ENCODE assay signal across 21 mouse cellular contexts in genomic region chr4:134668355-134669028, GRCm38 (mm10). TPM values are rescaled to one million over a fixed set of nuclear protein-coding genes. Genes with fewer than 3 reads are reported as not detected.
DNase-seq lines count a peak whose midpoint lies in the region; ATAC-seq and TF ChIP-seq lines count a peak whose summit lies in the region.
"Had no signal": no experiment of that assay in that cellular context is flagged by ENCODE, and none has a peak within 500 bp of the region (broad histone marks: within the 10 kb centered on the region; RNA-seq: fewer than 3 reads in every experiment).

No protein-coding gene starts in this region.

- H3K4me3 ChIP-seq in heart, postnatal 0 days (ENCODE audit: low read depth, low read length): no peak overlapping the region
- no peak overlapping the region for H3K4me3 ChIP-seq in thymus, adult 2 months (ENCODE audit: control insufficient read depth, insufficient read depth, low read length)
- no peak overlapping the region for H3K4me3 ChIP-seq in layer of hippocampus, adult 2 months
- H3K4me3 ChIP-seq: heart, embryonic 12.5 days; left cerebral cortex, adult 2 months; liver, embryonic 13.5 days; lung, embryonic 15.5 days; midbrain, embryonic 12.5 days; neural tube, embryonic 12.5 days had no signal

- H3K36me3 ChIP-seq in heart, postnatal 0 days (replicated peaks; ENCODE audit: control insufficient read depth, insufficient read depth, low read length): no peaks in the 10 kb centered on the region
- no peaks in the 10 kb centered on the region for H3K36me3 ChIP-seq in thymus, adult 2 months (ENCODE audit: control insufficient read depth, insufficient read depth, low read length)
- H3K36me3 ChIP-seq: heart, embryonic 12.5 days; liver, embryonic 13.5 days; lung, embryonic 15.5 days; midbrain, embryonic 12.5 days; neural tube, embryonic 12.5 days had no signal

- H3K9ac ChIP-seq in heart, postnatal 0 days (replicated peaks; ENCODE audit: low read depth, low read length): no peak overlapping the region
- H3K9ac ChIP-seq: heart, embryonic 12.5 days; liver, embryonic 13.5 days; lung, embryonic 15.5 days; midbrain, embryonic 12.5 days; neural tube, embryonic 12.5 days had no signal

- WGBS in heart, postnatal 0 days: 48% methylated on average over 12 of the region's 12 CpGs
- WGBS in thymus, adult 2 months: 90% methylated on average over 12 of the region's 12 CpGs

- TF ChIP-seq CTCF in heart, postnatal 0 days (IDR thresholded peaks at IDR 0.05; ENCODE audit: low read depth): no peak
- no peak for TF ChIP-seq CTCF in thymus, adult 2 months (IDR thresholded peaks at IDR 0.05; ENCODE audit: borderline replicate concordance, control insufficient read depth, extremely low read depth, insufficient read depth, low read length, poor library complexity)
- TF ChIP-seq CTCF in layer of hippocampus, adult 2 months (conservative IDR thresholded peaks at IDR 0.05): no peak

- H3K27me3 ChIP-seq in heart, postnatal 0 days (ENCODE audit: control insufficient read depth, insufficient read depth, low read length): no peaks in the 10 kb centered on the region
- no peaks in the 10 kb centered on the region; the same call in 1 of the 2 replicates for H3K27me3 ChIP-seq in thymus, adult 2 months (ENCODE audit: control insufficient read depth, insufficient read depth, low read length)
- H3K27me3 ChIP-seq: heart, embryonic 12.5 days; liver, embryonic 13.5 days; lung, embryonic 15.5 days; neural tube, embryonic 12.5 days had no signal

- no peak overlapping the region for H3K27ac ChIP-seq in heart, postnatal 0 days (ENCODE audit: low read depth)
- no peak overlapping the region for H3K27ac ChIP-seq in thymus, adult 2 months (ENCODE audit: control insufficient read depth, insufficient read depth, low read length)
- no peak overlapping the region for H3K27ac ChIP-seq in layer of hippocampus, adult 2 months
- H3K27ac ChIP-seq: left cerebral cortex, adult 2 months; liver, embryonic 13.5 days; lung, embryonic 15.5 days; midbrain, embryonic 12.5 days; neural tube, embryonic 12.5 days had no signal

- no peak for TF ChIP-seq POLR2A in thymus, adult 2 months (IDR thresholded peaks at IDR 0.05; ENCODE audit: control insufficient read depth, extremely low read depth, insufficient read depth, low read length, poor library complexity)

- H3K4me1 ChIP-seq in heart, postnatal 0 days (ENCODE audit: control insufficient read depth, insufficient read depth): 0 out of 2 replicates have a peak, but pooled peaks cover 13% of the 10 kb centered on the region
- H3K4me1 ChIP-seq in thymus, adult 2 months (replicated peaks; ENCODE audit: control insufficient read depth, insufficient read depth, low read length): 0 out of 2 replicates have a peak, but pooled peaks cover 3% of the 10 kb centered on the region
- H3K4me1 ChIP-seq: lung, embryonic 15.5 days had no signal

- intact Hi-C loops in heart, postnatal 14 days (cut with DNase I): no loop called here

- peak; percentile 4 for DNase-seq in heart, postnatal 0 days (ENCODE audit: low spot score)
- DNase-seq in heart, postnatal 14 days: no peak
- DNase-seq in cerebellum, adult 11 months: peak; percentile 65
- peak; percentile 69 to 73 for DNase-seq in cerebellum, adult 18-20 months
- DNase-seq in cerebellum, postnatal 25 days: peak; percentile 76 to 77
- DNase-seq in thymus, adult 2 months: no peak
- DNase-seq in layer of hippocampus, adult 2 months (ENCODE audit: low spot score in 2 of 2): no peak
- DNase-seq: gastrocnemius, postnatal 14 days; kidney, adult 9 months; kidney, postnatal 36 days; layer of hippocampus, adult 9-11 months; liver, embryonic 13.5 days; lung, postnatal 4 days; right cerebral cortex, postnatal 14 days had no signal

- H3K4me2 ChIP-seq in heart, postnatal 0 days (ENCODE audit: low read depth, low read length): no peak overlapping the region
- H3K4me2 ChIP-seq: heart, embryonic 12.5 days; liver, embryonic 13.5 days; lung, embryonic 15.5 days; midbrain, embryonic 12.5 days; neural tube, embryonic 12.5 days had no signal

- no peaks in the 10 kb centered on the region for H3K9me3 ChIP-seq in heart, postnatal 0 days (replicated peaks; ENCODE audit: control insufficient read depth, low read length)
- H3K9me3 ChIP-seq: heart, embryonic 12.5 days; liver, embryonic 13.5 days; lung, embryonic 15.5 days; midbrain, embryonic 12.5 days; neural tube, embryonic 12.5 days had no signal

- no peak for TF ChIP-seq EP300 in heart, postnatal 0 days (IDR thresholded peaks at IDR 0.05; ENCODE audit: low read depth)

- ATAC-seq in heart, postnatal 0 days (ENCODE audit: insufficient read depth, low read depth): no peak
- no peak for ATAC-seq in megakaryocyte progenitor cell, adult 5-6 weeks (replicated peaks; ENCODE audit: poor library complexity)
- ATAC-seq: inflammation-experienced regulatory T-cells, adult 6 months had no signal

RNA-seq across cellular contexts. Expression of gene Man1c1, which starts 35.6 kb away (rescaled TPM):
- 14.8 and 21.2 TPM in 2 replicates for total RNA-seq in heart, postnatal 0 days (2014; rRNA removed; ENCODE audit: low replicate concordance)
- polyA plus RNA-seq in heart, postnatal 0 days (2015; fragmentation: Nextera tagmentation; extraction: Ambion mirVana): 3.8 TPM in 2 replicates
- total RNA-seq in heart, postnatal 14 days (2021): 10 to 100 TPM; 25.1 to 25.8 TPM
- 4.4 and 5.5 TPM in 2 replicates for polyA plus RNA-seq in thymus, adult 2 months (2012; rRNA removed)
- total RNA-seq in layer of hippocampus, adult 2 months (2021): 10 to 100 TPM; 22.1 to 25.1 TPM
- total RNA-seq in megakaryocyte progenitor cell, adult 5-6 weeks (2015): 10.5 and 14.2 TPM in 2 replicates
- 5.0 and 5.8 TPM in 2 replicates for total RNA-seq in megakaryocyte progenitor cell, adult 5-6 weeks (2017)

Comparison
In these comparisons a context has a peak if more than half of its experiments do, and no peak if none do; other contexts are left out.
1. DNase-seq: peak in heart, postnatal 0 days (single experiment), cerebellum, adult 11 months (single experiment), cerebellum, adult 18-20 months (2 of 2) and cerebellum, postnatal 25 days (2 of 2); none in heart, postnatal 14 days (0 of 2), thymus, adult 2 months (single experiment) and layer of hippocampus, adult 2 months (0 of 2).